Mouse (Mus musculus) cortical plate, adult 2 months (tissue): ENCODE measurements around the gene Cdca7l. TPM values are rescaled to one million over a fixed set of nuclear protein-coding genes. Genes with fewer than 3 reads are reported as not detected.
"Not testable (repeated sequence)": the region's sequence is repeated elsewhere in the genome, so short reads cannot be mapped to it uniquely, and the experiment has no call there.

ENCODE experiments used
- H3K27ac ChIP-seq: fragments of 200-500 bp; 2 replicates; pipeline ENCODE4 v1.5.1; 2012; ENCODE audit warnings: low read length, control low read depth, inconsistent platforms; ENCODE audit not compliant: insufficient read depth
- H3K4me1 ChIP-seq: fragments of 200-500 bp; 2 replicates; pipeline ENCODE4 v1.6.1; 2011; ENCODE audit warnings: low read length; ENCODE audit not compliant: control insufficient read depth, insufficient read depth
- H3K4me3 ChIP-seq: fragments of 200-500 bp; 2 replicates; pipeline ENCODE4 v1.5.1; 2011; ENCODE audit warnings: mild to moderate bottlenecking, low read length, control low read depth; ENCODE audit not compliant: insufficient read depth
- CTCF ChIP-seq: fragments of 200-500 bp; IDR thresholded peaks from 2 replicates; pipeline ENCODE4 v1.5.1; 2011; ENCODE audit warnings: mild to moderate bottlenecking, control low read depth, low read length; ENCODE audit not compliant: insufficient read depth; ENCODE audit errors: extremely low read depth
- POLR2A ChIP-seq: fragments of 200-500 bp; IDR thresholded peaks from 2 replicates; pipeline ENCODE4 v1.6.1; 2011; ENCODE audit warnings: mild to moderate bottlenecking, low read length, control low read depth; ENCODE audit not compliant: insufficient read depth; ENCODE audit errors: extremely low read depth
- polyA plus RNA-seq: library from polyadenylated mRNA; depleted of rRNA; stranded (reverse); fragments of >200 nt; gene quantifications from 2 replicates; pipeline ENCODE4 v1.2.3, GENCODE M21; 2012; rRNA removed

Cdca7l gene
- 1.2 and 1.6 TPM in 2 replicates for polyA plus RNA-seq

DNA sequence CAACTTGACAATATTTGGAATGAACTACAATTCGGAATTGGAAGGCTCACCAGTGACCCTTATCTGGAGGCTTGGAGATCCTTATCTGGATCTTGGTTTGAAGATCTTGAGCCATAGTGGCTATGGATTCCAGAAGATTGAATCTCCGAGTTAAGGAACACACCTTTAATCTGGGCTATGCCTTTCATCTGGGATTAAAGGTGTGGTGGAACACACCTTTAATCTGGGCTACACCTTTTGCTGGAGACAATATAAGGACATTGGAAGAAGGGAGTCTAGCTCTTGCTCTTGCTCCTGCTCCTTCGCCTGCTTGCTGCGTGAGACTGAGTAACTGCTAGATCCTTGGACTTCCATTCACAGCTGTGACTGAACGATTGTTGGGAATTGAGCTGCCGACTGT lies at the start of gene Cdca7l:
Gene Cdca7l (plus strand): TSS at position 301 of the 400 bp plus-strand sequence.
- not testable (repeated sequence) for H3K4me1 ChIP-seq, H3K4me3 ChIP-seq, H3K27ac ChIP-seq

DNA sequence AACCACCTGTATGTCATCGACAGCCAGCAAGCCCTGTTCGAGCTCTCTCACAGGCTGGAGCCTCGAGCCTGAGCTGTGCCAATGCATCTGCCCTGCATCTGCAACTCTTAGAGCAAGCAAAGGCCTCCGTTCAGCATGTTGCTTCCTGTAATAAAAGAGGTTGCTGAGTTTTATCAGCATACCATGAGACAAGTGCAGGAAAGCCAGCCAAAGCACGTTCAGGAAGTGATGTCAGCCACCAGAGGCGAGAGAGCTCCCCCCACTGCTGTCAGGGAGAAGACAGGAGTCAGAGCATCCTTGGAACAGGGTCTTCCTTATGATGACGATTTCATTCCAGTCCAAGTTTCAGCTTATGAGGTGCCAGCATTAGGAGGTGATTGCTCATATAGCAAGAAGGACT lies 48.1 kb upstream of the Cdca7l start:
- Histone ChIP-seq H3K4me3 (no peak overlapping the region), H3K4me1 (peaks cover 3% of the 10 kb centered on the region)

DNA sequence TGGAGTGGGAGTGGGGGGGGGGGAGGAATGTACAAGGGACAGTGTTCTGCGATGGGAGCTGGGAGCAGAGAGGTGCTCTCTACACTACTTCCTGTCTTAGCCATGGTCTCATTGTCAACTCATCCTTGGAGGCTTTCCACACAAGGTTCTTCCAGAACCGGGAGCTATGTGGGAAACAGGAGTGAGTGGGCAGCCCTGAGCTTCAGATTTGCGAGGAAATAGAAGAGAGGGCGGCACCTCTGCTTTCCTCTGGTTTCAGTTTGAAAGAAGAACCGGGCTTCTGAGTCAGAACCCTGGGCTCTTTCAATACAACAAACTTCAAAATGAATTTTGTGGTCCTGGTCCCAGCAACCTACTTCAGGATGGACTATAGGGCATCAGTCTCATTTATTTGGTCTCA lies 43.7 kb upstream of the Cdca7l start:
- Histone ChIP-seq H3K27ac (no peak overlapping the region), H3K4me1 (peaks cover 8% of the 10 kb centered on the region), H3K4me3 (no peak overlapping the region)
- no peak for TF ChIP-seq CTCF
- TF ChIP-seq POLR2A: no peak

More for the DNA sequence above, 48.1 kb upstream of the Cdca7l start:
- no peak for TF ChIP-seq POLR2A
- TF ChIP-seq CTCF: no peak
- no peak overlapping the region for H3K27ac ChIP-seq

DNA sequence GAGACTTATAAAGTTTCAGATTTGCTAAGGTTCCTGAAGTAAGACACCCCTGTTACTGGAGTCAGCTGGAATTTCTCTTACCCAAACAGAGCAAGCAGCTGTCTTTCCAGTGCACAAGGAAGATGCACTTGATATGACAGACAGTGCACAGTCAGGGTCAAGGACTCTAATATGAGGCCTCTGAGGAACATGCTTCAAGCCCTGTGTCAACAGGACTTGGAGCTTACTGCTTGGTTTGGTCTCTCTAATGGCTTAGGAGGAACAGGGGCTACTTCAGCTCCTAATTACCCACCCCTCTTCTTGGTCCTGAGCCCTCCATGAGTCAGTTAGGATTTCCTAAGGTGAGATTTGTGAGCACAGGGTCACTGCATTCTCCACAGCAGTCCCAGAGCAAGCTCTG lies 43.2 kb upstream of the Cdca7l start:
- TF ChIP-seq CTCF: no peak
- no peak for TF ChIP-seq POLR2A
- H3K4me3 ChIP-seq: no peak overlapping the region
- peaks cover 8% of the 10 kb centered on the region for H3K4me1 ChIP-seq
- H3K27ac ChIP-seq: no peak overlapping the region

DNA sequence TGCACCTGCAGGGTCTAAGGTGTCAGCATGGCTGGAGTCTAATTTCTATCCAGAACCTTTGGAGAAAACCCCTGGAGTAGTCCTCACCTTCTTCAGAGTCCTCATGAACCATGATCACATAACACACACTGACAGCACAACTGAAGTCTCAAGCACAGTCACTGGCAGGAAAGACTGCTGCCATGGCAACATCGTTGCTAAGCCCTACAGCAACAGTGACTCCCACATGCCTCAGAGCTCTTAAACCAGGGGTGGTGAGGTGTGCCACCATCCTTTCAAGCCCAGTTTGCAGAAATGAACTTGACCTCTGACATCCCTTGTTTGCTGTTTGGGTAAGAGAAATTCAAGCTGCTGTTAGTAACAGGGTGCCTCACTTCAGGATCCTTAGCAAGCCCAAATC lies 42.4 kb upstream of the Cdca7l start:
- H3K27ac ChIP-seq: no peak overlapping the region

DNA sequence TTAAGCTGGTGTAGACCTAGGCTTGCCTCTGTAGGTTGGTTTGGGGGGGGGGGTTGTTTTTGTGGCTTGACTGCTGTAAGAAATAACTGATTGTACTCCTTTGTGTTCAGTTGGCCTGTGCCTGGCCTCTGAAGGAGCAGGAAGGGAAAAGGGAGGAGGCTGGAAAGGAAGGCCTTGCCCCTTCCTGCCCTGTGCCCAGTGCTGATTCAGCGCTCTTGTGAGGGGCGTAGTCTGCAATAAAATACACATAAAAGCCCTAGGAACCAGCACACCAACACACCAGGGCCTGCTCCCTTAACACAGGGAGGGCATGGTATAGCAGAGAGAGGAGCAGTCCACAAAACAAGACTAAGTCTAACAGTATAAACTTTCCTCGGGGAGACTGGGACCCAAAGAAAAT lies 40.8 kb upstream of the Cdca7l start:
- Histone ChIP-seq H3K4me1 (peaks cover 8% of the 10 kb centered on the region), H3K27ac (no peak overlapping the region), H3K4me3 (no peak overlapping the region)
- TF ChIP-seq CTCF: no peak
- no peak for TF ChIP-seq POLR2A

More for the DNA sequence above, 42.4 kb upstream of the Cdca7l start:
- no peak overlapping the region for H3K4me3 ChIP-seq
- peaks cover 8% of the 10 kb centered on the region for H3K4me1 ChIP-seq
- TF ChIP-seq CTCF (no peak), POLR2A (no peak)

DNA sequence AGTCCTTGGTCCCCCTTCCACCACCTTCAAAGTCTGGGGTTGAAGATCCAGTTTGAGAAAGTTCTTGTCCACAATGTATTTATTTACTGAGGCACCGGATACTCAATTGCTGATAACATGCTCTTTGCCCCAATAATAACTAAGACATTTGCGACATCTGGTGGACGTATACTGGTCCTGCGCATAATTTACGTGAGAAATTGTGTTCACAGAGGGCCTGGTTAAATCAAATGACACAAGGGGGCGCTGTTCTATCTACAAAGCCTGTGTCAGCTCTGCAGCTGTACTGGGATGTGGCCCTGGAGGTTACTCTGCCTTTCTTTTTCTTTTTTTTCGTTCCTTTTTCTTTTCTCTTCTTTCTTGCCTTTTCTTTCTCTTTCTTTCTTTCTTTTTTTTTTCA lies 39.2 kb upstream of the Cdca7l start:
- TF ChIP-seq POLR2A (no peak), CTCF (peak; percentile 82)
- H3K4me3 ChIP-seq: no peak overlapping the region
- peaks cover 8% of the 10 kb centered on the region for H3K4me1 ChIP-seq
- no peak overlapping the region for H3K27ac ChIP-seq

DNA sequence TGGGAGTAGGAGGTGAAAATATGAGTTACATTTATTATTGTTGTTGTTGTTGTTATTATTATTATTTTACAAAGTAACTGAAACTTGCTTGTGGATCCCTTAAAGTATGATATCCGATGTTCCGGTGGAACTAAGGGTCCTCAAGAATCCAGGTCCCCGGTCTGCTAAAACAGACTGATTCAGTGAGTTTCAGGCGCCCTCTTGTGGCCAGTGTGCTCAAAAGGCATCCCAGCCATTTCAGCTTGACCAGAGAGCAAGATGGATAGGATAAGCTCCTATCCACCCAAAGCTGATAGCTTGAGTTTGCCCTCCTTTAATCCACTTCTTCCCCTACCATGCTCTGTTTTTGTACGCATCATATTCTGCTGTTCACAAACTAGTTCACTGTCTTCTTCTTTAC lies 35.0 kb upstream of the Cdca7l start:
- Histone ChIP-seq H3K27ac (no peak overlapping the region), H3K4me1 (no peaks in the 10 kb centered on the region), H3K4me3 (no peak overlapping the region)
- TF ChIP-seq POLR2A (no peak), CTCF (peak; percentile 87)

DNA sequence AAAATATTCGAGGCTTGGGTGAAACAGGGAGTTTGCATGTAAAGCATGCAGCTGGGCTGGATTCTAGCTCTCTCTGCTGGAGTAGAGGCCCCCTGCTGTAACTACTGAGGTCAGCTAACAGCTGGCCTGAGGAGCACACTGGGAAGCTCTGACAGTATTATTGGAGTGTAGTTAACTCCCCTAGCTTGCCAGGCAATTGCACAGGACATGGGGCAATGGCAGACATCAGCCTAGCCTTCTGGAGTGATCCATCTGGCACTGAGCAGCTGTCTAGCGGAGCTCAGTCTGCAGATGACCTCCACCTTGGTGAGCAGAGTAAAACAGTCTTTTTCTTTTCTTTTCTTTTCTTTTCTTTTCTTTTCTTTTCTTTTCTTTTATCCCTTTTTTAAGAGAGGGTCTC lies 33.9 kb upstream of the Cdca7l start:
- H3K27ac ChIP-seq: no peak overlapping the region
- TF ChIP-seq POLR2A (no peak), CTCF (no peak)
- H3K4me3 ChIP-seq: no peak overlapping the region
- H3K4me1 ChIP-seq: no peaks in the 10 kb centered on the region

DNA sequence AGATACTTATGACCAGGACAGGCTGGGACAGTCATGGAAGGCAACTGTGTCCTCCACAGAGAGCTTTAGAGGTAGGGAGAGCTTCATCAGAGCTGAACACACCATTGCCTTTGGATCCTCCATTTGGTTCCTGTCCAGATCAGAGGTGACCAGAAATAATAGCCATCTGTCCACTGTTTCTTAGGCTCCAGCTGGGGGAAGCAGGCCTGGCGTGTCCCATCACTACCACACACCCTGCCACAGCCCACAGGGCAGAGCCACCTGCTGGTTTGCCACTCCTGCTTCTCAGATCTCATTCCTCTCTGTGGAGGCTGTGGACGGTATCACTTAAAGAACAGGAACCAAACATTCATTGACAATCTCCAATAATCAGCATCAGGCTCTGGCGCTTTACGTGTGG lies 32.9 kb upstream of the Cdca7l start:
- no peak for TF ChIP-seq POLR2A
- no peak for TF ChIP-seq CTCF
- H3K4me1 ChIP-seq: no peaks in the 10 kb centered on the region
- no peak overlapping the region for H3K4me3 ChIP-seq
- no peak overlapping the region for H3K27ac ChIP-seq

DNA sequence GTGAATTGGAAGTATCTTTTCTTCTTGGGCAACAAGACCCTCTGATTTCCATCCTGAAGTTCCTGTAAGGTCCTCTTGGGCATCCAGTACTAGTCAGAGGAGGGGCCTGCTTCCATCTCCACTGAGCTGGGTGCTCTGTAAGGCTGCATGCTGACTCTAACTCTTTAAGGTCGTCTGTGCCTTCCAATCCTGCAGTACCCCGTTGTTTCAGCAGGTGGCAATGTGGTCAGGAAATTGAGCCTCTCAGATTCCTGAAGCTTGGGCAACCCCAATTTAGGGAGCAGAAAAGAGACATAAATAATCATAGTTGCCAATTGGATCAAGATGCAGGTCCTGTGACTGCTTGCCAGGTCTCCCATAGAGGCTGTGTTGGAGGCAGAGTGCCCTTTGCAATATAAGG lies 31.5 kb upstream of the Cdca7l start:
- no peak overlapping the region for H3K27ac ChIP-seq
- TF ChIP-seq CTCF (peak; percentile 70), POLR2A (no peak)
- no peak overlapping the region for H3K4me3 ChIP-seq
- no peaks in the 10 kb centered on the region for H3K4me1 ChIP-seq
